Mouse (Mus musculus): ENCODE measurements around the gene Gm5796.
"Not testable (repeated sequence)": the region's sequence is repeated elsewhere in the genome, so short reads cannot be mapped to it uniquely, and the experiment has no call there.

The Gm5796 gene

GRCm38 (mm10) chr14:4023641-4024040 is at the start of gene Gm5796:
Gene Gm5796, plus strand, starts transcription at chr14:4023941.
- not testable (repeated sequence) for DNase-seq (ENCODE audit: low spot score in 2 of 2)

DNA sequence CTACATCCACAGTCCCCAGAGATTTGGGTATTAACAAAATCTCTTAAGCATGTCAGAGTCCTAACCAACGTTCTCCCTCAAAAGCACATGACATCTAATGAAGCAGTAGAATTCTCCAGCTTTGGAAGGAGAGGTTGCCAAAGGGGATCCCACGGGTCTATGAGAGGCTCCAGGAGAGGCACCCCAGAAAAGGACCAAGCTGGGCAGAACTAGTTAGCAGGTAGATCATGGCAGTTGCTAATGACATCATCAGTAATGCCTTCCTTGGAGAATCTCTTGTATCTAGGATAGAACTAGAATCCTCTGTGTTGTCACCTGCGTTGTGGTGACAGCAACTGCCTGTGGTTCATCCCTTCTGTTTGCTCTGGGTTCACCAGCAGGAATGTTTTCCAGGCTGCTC is 25.6 kb upstream of the Gm5796 start, which contains the start of gene Gm3099:
TSS of gene Gm3099 (plus strand) at position 301 of the 400 bp plus-strand sequence.
- not testable (repeated sequence) for DNase-seq (ENCODE audit: low spot score in 2 of 2)

DNA sequence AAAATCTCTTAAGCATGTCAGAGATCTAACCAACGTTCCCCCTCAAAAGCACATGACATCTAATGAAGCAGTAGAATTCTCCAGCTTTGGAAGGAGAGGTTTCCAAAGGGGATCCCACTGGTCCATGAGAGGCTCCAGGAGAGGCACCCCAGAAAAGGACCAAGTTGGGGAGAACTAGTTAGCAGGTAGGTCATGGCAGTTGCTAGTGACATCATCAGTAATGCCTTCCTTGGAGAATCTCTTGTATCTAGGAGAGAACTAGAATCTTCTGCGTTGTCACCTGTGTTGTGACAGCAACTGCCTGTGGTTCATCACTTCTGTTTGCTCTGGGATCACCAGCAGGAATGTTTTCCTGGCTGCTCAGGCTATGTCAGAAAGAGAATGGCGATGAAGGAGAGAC is 60.1 kb downstream of the Gm5796 start, which contains the start of gene Gm3115:
TSS of gene Gm3115 (plus strand) at position 301 of the 400 bp plus-strand sequence.
- DNase-seq (ENCODE audit: low spot score in 2 of 2), result not testable (repeated sequence)

Measured in spleen, postnatal 10 days (tissue).